Mouse (Mus musculus) CH12.LX (cell line): ENCODE data around the gene Dio1. TPM values are rescaled to one million over a fixed set of nuclear protein-coding genes. Genes with fewer than 3 reads are reported as not detected.

Experiments
- DNase-seq: peaks from one replicate; pipeline ENCODE4 v3.0.0-alpha.2; 2013; ENCODE audit errors: extremely low read depth
- H3K27ac ChIP-seq: 2 replicates; pipeline ENCODE4 v1.5.1; 2012; ENCODE audit warnings: low read depth, mild to moderate bottlenecking, control low read depth, moderate library complexity; ENCODE audit not compliant: insufficient read depth
- H3K27me3 ChIP-seq: replicated peaks from 2 replicates; pipeline ENCODE3; 2012; ENCODE audit warnings: inconsistent platforms
- H3K36me3 ChIP-seq, 2 experiments: replicated peaks in 1 of 2; 2 replicates each; pipeline versions ENCODE3 to v1.6.1; 2012; ENCODE audit warnings: inconsistent platforms in 1 of 2, low read length in 1 of 2, mild to moderate bottlenecking in 1 of 2, mixed read lengths in 1 of 2, moderate library complexity in 1 of 2; ENCODE audit not compliant: control insufficient read depth in 1 of 2, insufficient read depth in 1 of 2
- H3K4me1 ChIP-seq, 2 experiments: 2 replicates each; pipeline ENCODE4 v1.6.1; 2012; ENCODE audit warnings: inconsistent platforms in 1 of 2, moderate library complexity in 1 of 2; ENCODE audit not compliant: insufficient read depth in 2 of 2, control insufficient read depth in 1 of 2
- H3K4me2 ChIP-seq: 2 replicates; pipeline ENCODE4 v1.6.1; 2012; ENCODE audit warnings: low read depth, mild to moderate bottlenecking, control low read depth; ENCODE audit not compliant: poor library complexity, insufficient read depth, severe bottlenecking
- H3K4me3 ChIP-seq, 3 experiments: fragments of 150-350 bp in 1 of 3; sonication (generic) in 1 of 3; replicated peaks in 1 of 3; 2 replicates each; pipeline versions ENCODE3 to v1.5.1; 2011 to 2012; ENCODE audit warnings: low read depth in 2 of 3, low read length in 2 of 3, mild to moderate bottlenecking in 2 of 3, moderate library complexity in 2 of 3, control low read depth in 1 of 3, improper control_type of control experiment in 1 of 3, inconsistent platforms in 1 of 3, mixed read lengths in 1 of 3; ENCODE audit not compliant: poor library complexity in 1 of 3
- H3K79me2 ChIP-seq: replicated peaks from 2 replicates; pipeline ENCODE4 v1.6.1; 2012; ENCODE audit warnings: mild to moderate bottlenecking, moderate library complexity; ENCODE audit not compliant: control insufficient read depth, poor library complexity, insufficient read depth, severe bottlenecking; ENCODE audit errors: extremely low read depth
- H3K9ac ChIP-seq: 2 replicates; pipeline ENCODE4 v1.6.1; 2012; ENCODE audit warnings: low read depth, mild to moderate bottlenecking, control low read depth, moderate library complexity; ENCODE audit not compliant: insufficient read depth
- H3K9me3 ChIP-seq: replicated peaks from 2 replicates; pipeline ENCODE3; 2012; ENCODE audit warnings: low read length, inconsistent platforms, mixed read lengths
- BHLHE40 ChIP-seq: IDR thresholded peaks from 2 replicates; pipeline ENCODE4 v1.6.1; 2011; ENCODE audit warnings: mild to moderate bottlenecking, low read depth, low read length, improper control_type of control experiment
- CHD1 ChIP-seq: IDR thresholded peaks from 2 replicates; pipeline ENCODE4 v1.6.1; 2012; ENCODE audit warnings: low read depth, low read length, improper control_type of control experiment, inconsistent platforms
- CHD2 ChIP-seq: IDR thresholded peaks from 2 replicates; pipeline ENCODE4 v1.6.1; 2011; ENCODE audit warnings: low read length, improper control_type of control experiment
- CTCF ChIP-seq, 2 experiments: IDR thresholded peaks in 1 of 2; conservative IDR thresholded peaks in 1 of 2; 2 replicates each; pipeline ENCODE4 v1.5.1; 2011 to 2012; ENCODE audit warnings: low read depth in 2 of 2, low read length in 2 of 2, improper control_type of control experiment in 1 of 2, inconsistent platforms in 1 of 2, mild to moderate bottlenecking in 1 of 2, moderate library complexity in 1 of 2
- ELF1 ChIP-seq: IDR thresholded peaks from 2 replicates; pipeline ENCODE4 v1.6.1; 2014; ENCODE audit warnings: low read depth, mild to moderate bottlenecking, inconsistent platforms, low read length, improper control_type of control experiment
- HCFC1 ChIP-seq: IDR thresholded peaks from 2 replicates; pipeline ENCODE4 v1.6.1; 2012; ENCODE audit warnings: low read depth, mild to moderate bottlenecking, inconsistent platforms, low read length, improper control_type of control experiment
- IRF4 ChIP-seq: IDR thresholded peaks from 2 replicates; pipeline ENCODE4 v1.6.1; 2014; ENCODE audit warnings: low read depth, mild to moderate bottlenecking, inconsistent platforms, low read length, improper control_type of control experiment
- JUN ChIP-seq: IDR thresholded peaks from 2 replicates; pipeline ENCODE4 v1.6.1; 2011; ENCODE audit warnings: low read depth, mild to moderate bottlenecking, low read length, improper control_type of control experiment, moderate library complexity; ENCODE audit not compliant: insufficient read depth
- MAZ ChIP-seq: IDR thresholded peaks from 2 replicates; pipeline ENCODE4 v1.6.1; 2012; ENCODE audit warnings: low read depth, mild to moderate bottlenecking, inconsistent platforms, low read length, improper control_type of control experiment, moderate library complexity
- NRF1 ChIP-seq: IDR thresholded peaks from 2 replicates; pipeline ENCODE4 v1.6.1; 2014; ENCODE audit warnings: low read depth, mild to moderate bottlenecking, inconsistent platforms, low read length, improper control_type of control experiment, moderate library complexity
- POLR2AphosphoS2 ChIP-seq: IDR thresholded peaks from 2 replicates; pipeline ENCODE4 v1.6.1; 2011; ENCODE audit warnings: low read depth, low read length, improper control_type of control experiment
- RCOR1 ChIP-seq: conservative IDR thresholded peaks from 2 replicates; pipeline ENCODE4 v1.6.1; 2012; ENCODE audit warnings: low read depth, mild to moderate bottlenecking, inconsistent platforms, low read length, improper control_type of control experiment
- SIN3A ChIP-seq: IDR thresholded peaks from 2 replicates; pipeline ENCODE4 v1.6.1; 2012; ENCODE audit warnings: low read length, improper control_type of control experiment, inconsistent platforms
- SMC3 ChIP-seq: IDR thresholded peaks from 2 replicates; pipeline ENCODE4 v1.6.1; 2011; ENCODE audit warnings: low read depth, low read length, improper control_type of control experiment
- TBP ChIP-seq: conservative IDR thresholded peaks from 2 replicates; pipeline ENCODE4 v1.6.1; 2011; ENCODE audit warnings: low read depth, low read length, improper control_type of control experiment
- TCF12 ChIP-seq: IDR thresholded peaks from 2 replicates; pipeline ENCODE4 v1.6.1; 2014; ENCODE audit warnings: low read depth, mild to moderate bottlenecking, inconsistent platforms, low read length, improper control_type of control experiment
- UBTF ChIP-seq: IDR thresholded peaks from 2 replicates; pipeline ENCODE4 v1.6.1; 2012; ENCODE audit warnings: low read depth, mild to moderate bottlenecking, inconsistent platforms, low read length, improper control_type of control experiment, moderate library complexity
- USF1 ChIP-seq: IDR thresholded peaks from 2 replicates; pipeline ENCODE4 v1.6.1; 2014; ENCODE audit warnings: low read depth, mild to moderate bottlenecking, inconsistent platforms, low read length, improper control_type of control experiment
- USF2 ChIP-seq: conservative IDR thresholded peaks from 2 replicates; pipeline ENCODE4 v1.6.1; 2011; ENCODE audit warnings: low read depth, low read length, improper control_type of control experiment
- ZC3H11A ChIP-seq: IDR thresholded peaks from 2 replicates; pipeline ENCODE4 v1.6.1; 2012; ENCODE audit warnings: low read depth, mild to moderate bottlenecking, inconsistent platforms, low read length, improper control_type of control experiment
- dilution Hi-C: fragments of 300-500 bp; cut with MboI; formaldehyde crosslinking; loops from 2 replicates; pipeline ENCODE4 v1.14.3; 2020; ENCODE audit warnings: low sequenced_read_pairs; ENCODE audit not compliant: extremely low pct_unique_long_range_greater_than_20kb, extremely low pct_ligation_motif_present
- in situ Hi-C: fragments of 300-500 bp; cut with MboI; formaldehyde crosslinking; loops from 3 replicates; pipeline ENCODE4 v1.14.3; 2019; ENCODE audit warnings: low sequenced_read_pairs, low pct_ligation_motif_present, low pct_unique_long_range_greater_than_20kb, mixed read lengths
- polyA plus RNA-seq: library from polyadenylated mRNA; unstranded; fragments of >175 nt; gene quantifications from 2 replicates; pipeline ENCODE4 v1.2.1, GENCODE M21; 2012; ENCODE audit warnings: low read depth; ENCODE audit not compliant: insufficient read length
- total RNA-seq, 2 experiments: library from RNA; depleted of rRNA; stranded (reverse); fragments of 300-350 nt in 1 of 2; fragments of >200 nt in 1 of 2; gene quantifications; 2 replicates each; pipeline ENCODE4 v1.2.3; 2012 to 2014

The Dio1 gene
- total and polyA plus RNA-seq, 3 experiments, result 0.23 to 1.3 (median 0.25) TPM

- DNase-seq, result no peak
- H3K4me2 ChIP-seq, result no peak overlapping the region
- dilution Hi-C loops, result no loop called here
Measured at GRCm38 (mm10) chr4:107300902-107301555, 5.9 kb downstream of the Dio1 start.

GRCm38 (mm10) chr4:107300371-107300770, 6.6 kb downstream of the Dio1 start:
- Histone ChIP-seq H3K79me2 (no peaks in the 10 kb centered on the region), H3K36me3 (no peaks in the 10 kb centered on the region), H3K4me2 (no peak overlapping the region), H3K4me1 (peaks cover 6 to 40% of the 10 kb centered on the region in 2 experiments; a peak in 3 of 4 replicates), H3K27me3 (no peaks in the 10 kb centered on the region), H3K4me3 (no peak overlapping the region), H3K27ac (no peak overlapping the region), H3K9me3 (no peaks in the 10 kb centered on the region), H3K9ac (no peak overlapping the region)
- no peak for DNase-seq
- dilution Hi-C loops, result no loop called here
- TF ChIP-seq ELF1, result no peak
- TF ChIP-seq ZC3H11A, result no peak
- TF ChIP-seq BHLHE40, result no peak
- no peak for TF ChIP-seq TCF12
- TF ChIP-seq JUN, result no peak
- no peak for TF ChIP-seq HCFC1
- no peak for TF ChIP-seq SIN3A
- no peak for TF ChIP-seq CTCF (conservative IDR thresholded peaks at IDR 0.05 in 1 of 2, IDR thresholded peaks at IDR 0.05 in 1 of 2; ENCODE audit: low read depth in 2 of 2, low read length in 2 of 2)
- no peak for TF ChIP-seq MAZ
- in situ Hi-C loops, result no loop called here

More at GRCm38 (mm10) chr4:107300902-107301555, 5.9 kb downstream of the Dio1 start:
- Histone ChIP-seq H3K4me3 (no peak overlapping the region), H3K27ac (no peak overlapping the region), H3K9me3 (no peaks in the 10 kb centered on the region), H3K27me3 (no peaks in the 10 kb centered on the region), H3K36me3 (no peaks in the 10 kb centered on the region), H3K79me2 (no peaks in the 10 kb centered on the region), H3K9ac (no peak overlapping the region), H3K4me1 (peaks cover 9 to 47% of the 10 kb centered on the region in 2 experiments; a peak in 3 of 4 replicates)
- in situ Hi-C loops, result no loop called here
- no peak for TF ChIP-seq USF2
- no peak for TF ChIP-seq CTCF (conservative IDR thresholded peaks at IDR 0.05 in 1 of 2, IDR thresholded peaks at IDR 0.05 in 1 of 2; ENCODE audit: low read depth in 2 of 2, low read length in 2 of 2)

- H3K79me2 ChIP-seq, result no peaks in the 10 kb centered on the region
- no peak overlapping the region for H3K4me3 ChIP-seq
- no peak for TF ChIP-seq ZC3H11A
- TF ChIP-seq POLR2AphosphoS2, result no peak
- TF ChIP-seq SMC3, result no peak
- TF ChIP-seq NRF1, result no peak
- no peak for TF ChIP-seq CHD2
- no peak for TF ChIP-seq UBTF
- TF ChIP-seq USF2, result no peak
- no peak for TF ChIP-seq CHD1
- TF ChIP-seq HCFC1, result no peak
- no peak for TF ChIP-seq SIN3A
- TF ChIP-seq IRF4, result no peak
- TF ChIP-seq TBP, result no peak
- TF ChIP-seq USF1, result no peak
- no peak for TF ChIP-seq RCOR1
- TF ChIP-seq, all 38 proteins: peak for 0
- H3K9me3 ChIP-seq, result no peaks in the 10 kb centered on the region
- no peak overlapping the region for H3K27ac ChIP-seq
- in situ Hi-C loops (no loop called here), dilution Hi-C loops (no loop called here)
- no peak overlapping the region for H3K4me2 ChIP-seq
- DNase-seq, result no peak
- H3K36me3 ChIP-seq, result no peaks in the 10 kb centered on the region
- peaks cover 6 to 35% of the 10 kb centered on the region in 2 experiments; a peak in 3 of 4 replicates for H3K4me1 ChIP-seq
- no peaks in the 10 kb centered on the region for H3K27me3 ChIP-seq
- no peak overlapping the region for H3K9ac ChIP-seq
Measured at GRCm38 (mm10) chr4:107299779-107300340, 7.1 kb downstream of the Dio1 start.
